Mouse (Mus musculus): ENCODE results near the gene Plppr4.

Gene Plppr4

GRCm38 (mm10) chr3:117294308-117294925 is 66.3 kb downstream of the Plppr4 start:
- no peak for DNase-seq (ENCODE audit: low spot score)

Measured in ovary, postnatal 36 days (tissue).